In the genomic region with DNA sequence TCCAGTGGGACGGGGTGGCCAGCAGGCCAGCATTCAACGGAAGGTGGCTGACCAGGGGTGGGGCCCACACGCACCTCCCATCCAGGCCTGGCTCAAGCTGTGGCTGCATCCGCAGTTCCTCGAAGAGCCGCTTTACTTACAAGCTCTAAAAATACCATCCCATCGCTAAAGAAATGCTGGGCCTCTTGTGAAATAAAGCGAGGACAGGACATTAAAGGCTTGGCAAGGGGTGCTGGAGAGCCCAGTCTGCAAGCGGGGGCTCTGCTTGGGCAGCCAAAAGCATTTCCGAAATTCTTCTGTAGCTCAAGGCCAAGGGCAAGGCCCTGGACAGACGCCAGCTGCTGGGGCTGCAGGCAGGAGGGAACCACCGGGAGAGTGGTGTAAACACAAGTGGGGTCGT, we compare ENCODE assay signal across 8 mouse cellular contexts. TPM values are rescaled to one million over a fixed set of nuclear protein-coding genes. Genes with fewer than 3 reads are reported as not detected.
DNase-seq lines count a peak whose midpoint lies in the region; ATAC-seq and TF ChIP-seq lines count a peak whose summit lies in the region.

No protein-coding gene starts in this region.

- peak overlapping the region; percentile 73 for H3K27ac ChIP-seq in forebrain, embryonic 13.5 days
- H3K27ac ChIP-seq in forebrain, embryonic 11.5 days (ENCODE audit: low read depth, low read length) = no peak overlapping the region
- peak overlapping the region; percentile 66; the same call in 1 of the 2 replicates for H3K27ac ChIP-seq in hindbrain, postnatal 0 days
- H3K27ac ChIP-seq in lung, embryonic 15.5 days = peak overlapping the region; percentile 96
- peak overlapping the region; percentile 79 for H3K27ac ChIP-seq in testis, adult 2 months (ENCODE audit: control insufficient read depth, insufficient read depth, low read depth, low read length)

- no peaks in the 10 kb centered on the region for H3K27me3 ChIP-seq in forebrain, embryonic 13.5 days
- H3K27me3 ChIP-seq in forebrain, embryonic 11.5 days (ENCODE audit: control insufficient read depth, insufficient read depth, low read length) = no peaks in the 10 kb centered on the region
- H3K27me3 ChIP-seq in hindbrain, postnatal 0 days (ENCODE audit: insufficient read depth, low read length) = no peaks in the 10 kb centered on the region
- H3K27me3 ChIP-seq in lung, embryonic 15.5 days = no peaks in the 10 kb centered on the region
- H3K27me3 ChIP-seq in testis, adult 2 months (ENCODE audit: control insufficient read depth, insufficient read depth, low read length) = no peaks in the 10 kb centered on the region

- no peak for DNase-seq in forebrain, embryonic 11.5 days (ENCODE audit: low spot score)
- DNase-seq in adrenal gland, adult 2 months = peak; percentile 94
- peak; percentile 71 for DNase-seq in gastrocnemius, postnatal 14 days
- peak; percentile 75 for DNase-seq in hindbrain, postnatal 0 days (ENCODE audit: low spot score)

- intact Hi-C loops in gastrocnemius, postnatal 14 days (cut with DNase I; ENCODE audit: low total_unique reads) = no loop called here

- H3K4me3 ChIP-seq in forebrain, embryonic 13.5 days = no peak overlapping the region
- H3K4me3 ChIP-seq in forebrain, embryonic 11.5 days (ENCODE audit: low read depth, low read length) = no peak overlapping the region
- no peak overlapping the region for H3K4me3 ChIP-seq in hindbrain, postnatal 0 days (ENCODE audit: low read length)
- no peak overlapping the region for H3K4me3 ChIP-seq in lung, embryonic 15.5 days
- H3K4me3 ChIP-seq in testis, adult 2 months (ENCODE audit: control insufficient read depth, low read depth, low read length) = no peak overlapping the region

- no peak overlapping the region for H3K4me2 ChIP-seq in forebrain, embryonic 13.5 days
- no peak overlapping the region for H3K4me2 ChIP-seq in forebrain, embryonic 11.5 days (ENCODE audit: low read depth, low read length, severe bottlenecking)
- 0 out of 2 replicates have a peak overlapping the region, but pooled peaks have one; percentile 1 for H3K4me2 ChIP-seq in hindbrain, postnatal 0 days (ENCODE audit: low read depth, low read length)
- H3K4me2 ChIP-seq in lung, embryonic 15.5 days = peak overlapping the region; percentile 37

- H3K4me1 ChIP-seq in forebrain, embryonic 13.5 days = peaks cover 34% of the 10 kb centered on the region
- no peaks in the 10 kb centered on the region for H3K4me1 ChIP-seq in forebrain, embryonic 11.5 days (replicated peaks; ENCODE audit: control insufficient read depth, insufficient read depth, low read length)
- peaks cover 18% of the 10 kb centered on the region for H3K4me1 ChIP-seq in hindbrain, postnatal 0 days (ENCODE audit: insufficient read depth, low read length)
- H3K4me1 ChIP-seq in lung, embryonic 15.5 days = peaks cover 66% of the 10 kb centered on the region
- peaks cover 4% of the 10 kb centered on the region for H3K4me1 ChIP-seq in testis, adult 2 months (ENCODE audit: control insufficient read depth, insufficient read depth, low read length)

- H3K36me3 ChIP-seq in forebrain, embryonic 13.5 days (ENCODE audit: poor library complexity, severe bottlenecking) = no peaks in the 10 kb centered on the region
- no peaks in the 10 kb centered on the region for H3K36me3 ChIP-seq in forebrain, embryonic 11.5 days (ENCODE audit: control insufficient read depth, insufficient read depth, low read length)
- H3K36me3 ChIP-seq in hindbrain, postnatal 0 days (ENCODE audit: insufficient read depth, low read length) = no peaks in the 10 kb centered on the region
- no peaks in the 10 kb centered on the region for H3K36me3 ChIP-seq in lung, embryonic 15.5 days
- no peaks in the 10 kb centered on the region for H3K36me3 ChIP-seq in testis, adult 2 months (ENCODE audit: control insufficient read depth, insufficient read depth, low read length)

- WGBS in forebrain, embryonic 13.5 days = 53% methylated on average over 13 of the region's 13 CpGs
- WGBS in forebrain, embryonic 11.5 days = 87% methylated on average over 13 of the region's 13 CpGs
- WGBS in hindbrain, postnatal 0 days = 28% methylated on average over 13 of the region's 13 CpGs
- 3% methylated on average over 13 of the region's 13 CpGs for WGBS in lung, embryonic 15.5 days

- no peaks in the 10 kb centered on the region for H3K9me3 ChIP-seq in forebrain, embryonic 13.5 days (replicated peaks)
- no peaks in the 10 kb centered on the region for H3K9me3 ChIP-seq in forebrain, embryonic 11.5 days (ENCODE audit: control insufficient read depth, low read length)
- no peaks in the 10 kb centered on the region for H3K9me3 ChIP-seq in hindbrain, postnatal 0 days (ENCODE audit: low read length)
- H3K9me3 ChIP-seq in lung, embryonic 15.5 days = no peaks in the 10 kb centered on the region

- no peak for TF ChIP-seq CTCF in hindbrain, postnatal 0 days (IDR thresholded peaks at IDR 0.05; ENCODE audit: low read depth)
- no peak for TF ChIP-seq CTCF in testis, adult 2 months (IDR thresholded peaks at IDR 0.05; ENCODE audit: control insufficient read depth, insufficient read depth, insufficient replicate concordance, low read depth, low read length)

- no peak for TF ChIP-seq POLR2A in testis, adult 2 months (IDR thresholded peaks at IDR 0.05; ENCODE audit: control insufficient read depth, low read depth, low read length)

- peak; percentile 33; the same call in 1 of the 2 replicates for ATAC-seq in forebrain, embryonic 13.5 days
- no peak for ATAC-seq in forebrain, embryonic 11.5 days (replicated peaks; ENCODE audit: low FRiP score)
- peak; percentile 19; the same call in 1 of the 2 replicates for ATAC-seq in hindbrain, postnatal 0 days
- ATAC-seq in lung, embryonic 15.5 days (ENCODE audit: borderline replicate concordance, extremely low read depth, low FRiP score, low TSS enrichment) = peak; percentile 54
- no peak for ATAC-seq in CD4-positive, CD25-positive, alpha-beta regulatory T cell, adult 4 months

- no peak overlapping the region for H3K9ac ChIP-seq in forebrain, embryonic 13.5 days
- H3K9ac ChIP-seq in forebrain, embryonic 11.5 days (ENCODE audit: low read length) = no peak overlapping the region
- H3K9ac ChIP-seq in hindbrain, postnatal 0 days (replicated peaks; ENCODE audit: low read length) = no peak overlapping the region
- no peak overlapping the region for H3K9ac ChIP-seq in lung, embryonic 15.5 days

RNA-seq across cellular contexts. Expression of a gene that starts 59.7 kb away (rescaled TPM):
- 18.3 and 19.1 TPM in 2 replicates for polyA plus RNA-seq in forebrain, embryonic 13.5 days (2015; fragmentation: Nextera tagmentation; extraction: Ambion mirVana)
- polyA plus RNA-seq in forebrain, embryonic 11.5 days (2014; fragmentation: Nextera tagmentation; extraction: Ambion mirVana) = 17.3 and 18.1 TPM in 2 replicates
- total RNA-seq in adrenal gland, adult 2 months (2021) = 10 to 100 TPM; 19.1 to 22.6 TPM
- 35.2 and 47.4 TPM in 2 replicates for polyA plus RNA-seq in adrenal gland, adult 2 months (2012; rRNA removed)
- 1 to 10 TPM; 3.3 to 6.7 TPM for total RNA-seq in gastrocnemius, postnatal 14 days (2021)
- total RNA-seq in hindbrain, postnatal 0 days (2014; rRNA removed) = 74.3 and 78.3 TPM in 2 replicates
- 19.3 and 20.9 TPM in 2 replicates for polyA plus RNA-seq in hindbrain, postnatal 0 days (2015; fragmentation: Nextera tagmentation; extraction: Ambion mirVana)
- 13.3 and 13.6 TPM in 2 replicates for polyA plus RNA-seq in lung, embryonic 15.5 days (2015; fragmentation: Nextera tagmentation; extraction: Ambion mirVana)
- polyA plus RNA-seq in testis, adult 2 months (2012; rRNA removed) = 8.9 and 9.6 TPM in 2 replicates
- polyA plus RNA-seq in CD4-positive, CD25-positive, alpha-beta regulatory T cell, adult 4 months (2017; shearing (Covaris generic)) = not detected

Comparison
In these comparisons a context has a peak if more than half of its experiments do, and no peak if none do; other contexts are left out.
1. ATAC-seq: peak in forebrain, embryonic 13.5 days (single experiment), hindbrain, postnatal 0 days (single experiment) and lung, embryonic 15.5 days (single experiment); none in forebrain, embryonic 11.5 days (single experiment) and CD4-positive, CD25-positive, alpha-beta regulatory T cell, adult 4 months (single experiment).
2. H3K4me2 ChIP-seq: peak in hindbrain, postnatal 0 days (single experiment) and lung, embryonic 15.5 days (single experiment); none in forebrain, embryonic 13.5 days (single experiment) and forebrain, embryonic 11.5 days (single experiment).